Mouse (Mus musculus) myocyte (in vitro differentiated cells): ENCODE measurements around the gene Scn5a.
A peak's percentile ranks its signal among the peaks of the same experiment; 100 is the strongest.

Source experiments
- CEBPB ChIP-seq: IDR thresholded peaks from 2 replicates; pipeline ENCODE4 v1.6.1; 2011; ENCODE audit warnings: mild to moderate bottlenecking, moderate library complexity; ENCODE audit not compliant: poor library complexity, insufficient read depth, severe bottlenecking
- MAX ChIP-seq: IDR thresholded peaks from one replicate; pipeline ENCODE4 v1.6.1; 2011; ENCODE audit warnings: low read depth, mild to moderate bottlenecking, control low read depth
- MYOG ChIP-seq, 3 experiments: IDR thresholded peaks; one replicate each; pipeline ENCODE4 v1.6.1; 2011; ENCODE audit warnings: control low read depth in 2 of 3, low read depth in 2 of 3, mild to moderate bottlenecking in 2 of 3; ENCODE audit not compliant: insufficient read length in 2 of 3, control insufficient read depth in 1 of 3, insufficient read depth in 1 of 3
- POLR2A ChIP-seq: IDR thresholded peaks from one replicate; pipeline ENCODE4 v1.6.1; 2011; ENCODE audit warnings: low read depth, mild to moderate bottlenecking, control low read depth, moderate library complexity; ENCODE audit not compliant: insufficient read length
- POLR2AphosphoS2 ChIP-seq: IDR thresholded peaks from one replicate; pipeline ENCODE4 v1.6.1; 2011; ENCODE audit warnings: low read depth, control low read depth; ENCODE audit not compliant: insufficient read length
- SRF ChIP-seq: IDR thresholded peaks from one replicate; pipeline ENCODE4 v1.6.1; 2011; ENCODE audit warnings: low read depth; ENCODE audit not compliant: control insufficient read depth, insufficient read length
- TCF12 ChIP-seq: IDR thresholded peaks from one replicate; pipeline ENCODE4 v1.6.1; 2011; ENCODE audit warnings: mild to moderate bottlenecking, control low read depth; ENCODE audit not compliant: poor library complexity, insufficient read depth, severe bottlenecking
- USF1 ChIP-seq: IDR thresholded peaks from one replicate; pipeline ENCODE4 v1.6.1; 2011; ENCODE audit warnings: low read depth, mild to moderate bottlenecking, control low read depth, moderate library complexity

DNA sequence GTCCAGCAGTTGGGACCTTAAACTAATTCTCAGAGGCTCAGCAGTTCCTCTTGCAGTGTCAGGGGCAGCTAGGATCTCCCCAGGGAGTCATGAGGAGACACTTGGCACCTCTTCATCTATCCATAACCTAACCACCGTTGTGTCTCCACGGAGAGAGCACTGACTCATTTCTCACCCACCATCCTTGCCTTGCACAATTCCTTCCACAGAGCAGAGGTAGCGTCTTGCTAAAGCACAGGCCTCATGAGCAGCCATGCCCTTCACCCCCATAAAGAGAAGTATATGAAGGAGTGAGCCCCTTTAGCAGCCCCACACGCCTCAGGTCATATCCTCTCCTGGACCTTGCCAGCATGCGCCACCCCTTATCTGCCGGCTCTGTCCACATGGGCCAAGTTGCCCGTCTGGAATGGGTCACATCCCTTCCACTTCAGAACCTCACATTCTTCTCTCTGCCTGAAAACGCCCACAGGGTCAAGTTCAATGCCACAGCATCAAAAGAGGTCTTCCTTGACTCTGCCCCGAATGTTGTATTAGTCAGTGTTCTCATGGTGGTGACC lies 105.1 kb downstream of the Scn5a start:
- no peak for TF ChIP-seq POLR2A
- no peak for TF ChIP-seq MYOG (IDR thresholded peaks at IDR 0.05; ENCODE audit: control insufficient read depth in 1 of 3, insufficient read depth in 1 of 3, insufficient read length in 2 of 3, low read depth in 2 of 3)
- no peak for TF ChIP-seq USF1
- no peak for TF ChIP-seq POLR2AphosphoS2
- TF ChIP-seq MAX = no peak
- TF ChIP-seq TCF12 = no peak
- no peak for TF ChIP-seq SRF
- peak; percentile 65; the same call in 1 of the 2 replicates for TF ChIP-seq CEBPB
